Mouse (Mus musculus) hindbrain, postnatal 0 days (tissue): ENCODE data around the gene Ctnnbl1. TPM values are rescaled to one million over a fixed set of nuclear protein-coding genes. Genes with fewer than 3 reads are reported as not detected.

Source experiments
- ATAC-seq: fragments of 200-750 bp; cut with Nextera tagmentation; 2 replicates; pipeline ENCODE4 v1.8.0; 2017; ENCODE audit warnings: mild to moderate bottlenecking, moderate TSS enrichment, moderate library complexity
- DNase-seq: peaks from one replicate; pipeline ENCODE4 v3.0.0-alpha.2; 2015; ENCODE audit warnings: low spot score
- H3K27ac ChIP-seq: fragments of 300-500 bp; sonication (generic); 2 replicates; pipeline ENCODE4 v1.5.1; 2014; ENCODE audit warnings: mild to moderate bottlenecking
- H3K27me3 ChIP-seq: fragments of 300-500 bp; sonication (generic); 2 replicates; pipeline ENCODE4 v1.6.1; 2014; ENCODE audit warnings: low read length, mixed read lengths; ENCODE audit not compliant: insufficient read depth
- H3K36me3 ChIP-seq: fragments of 300-500 bp; sonication (generic); 2 replicates; pipeline ENCODE4 v1.6.1; 2014; ENCODE audit warnings: low read length, mixed read lengths; ENCODE audit not compliant: insufficient read depth
- H3K4me1 ChIP-seq: fragments of 300-500 bp; sonication (generic); 2 replicates; pipeline ENCODE4 v1.6.1; 2014; ENCODE audit warnings: antibody characterized with exemption, low read length, mixed read lengths; ENCODE audit not compliant: insufficient read depth
- H3K4me2 ChIP-seq: fragments of 300-500 bp; sonication (generic); 2 replicates; pipeline ENCODE4 v1.6.1; 2014; ENCODE audit warnings: low read depth, mild to moderate bottlenecking, low read length, moderate library complexity, mixed read lengths
- H3K4me3 ChIP-seq: fragments of 300-500 bp; sonication (generic); 2 replicates; pipeline ENCODE4 v1.5.1; 2014; ENCODE audit warnings: low read length
- H3K9ac ChIP-seq: fragments of 300-500 bp; sonication (generic); replicated peaks from 2 replicates; pipeline ENCODE4 v1.6.1; 2014; ENCODE audit warnings: mild to moderate bottlenecking, low read length, moderate library complexity, mixed read lengths
- H3K9me3 ChIP-seq: fragments of 300-500 bp; sonication (generic); 2 replicates; pipeline ENCODE4 v1.6.1; 2016; ENCODE audit warnings: low read length, mixed read lengths
- CTCF ChIP-seq: IDR thresholded peaks from 2 replicates; pipeline ENCODE4 v1.5.1; 2016; ENCODE audit warnings: antibody characterized with exemption, control low read depth, low read depth
- whole genome bisulfite sequencing: fragments of 180-500 bp; shearing (Covaris S2); extraction: QIAGEN DNeasy Blood & Tissue Kit; methylation state at CpG from one replicate; pipeline ENCODE4 v1.1.7; 2014; 5-methylcytosine and 5-hydroxymethylcytosine counted together
- polyA plus RNA-seq: library from polyadenylated mRNA; unstranded; fragments of >200 nt; fragmentation: Nextera tagmentation; extraction: Ambion mirVana; gene quantifications from 2 replicates; pipeline ENCODE4 v1.2.1, GENCODE M21; 2015
- total RNA-seq: library from RNA; depleted of rRNA; stranded (reverse); fragments of >200 nt; gene quantifications from 2 replicates; pipeline ENCODE4 v1.2.3, GENCODE M21; 2014

Gene Ctnnbl1
- total and polyA plus RNA-seq, 2 experiments from 2014 or later = 30.3 to 45.4 TPM

- no peaks in the 10 kb centered on the region for H3K36me3 ChIP-seq
- ATAC-seq (no peak), DNase-seq (no peak)
- 0 out of 2 replicates have a peak overlapping the region, but pooled peaks have one; percentile 26 for H3K27ac ChIP-seq
- no peaks in the 10 kb centered on the region for H3K9me3 ChIP-seq
- H3K27me3 ChIP-seq = no peaks in the 10 kb centered on the region
- H3K9ac ChIP-seq = no peak overlapping the region
- no peak for TF ChIP-seq CTCF
- no peak overlapping the region for H3K4me3 ChIP-seq
- WGBS = 66% methylated on average over 10 of the region's 10 CpGs
- H3K4me1 ChIP-seq = peaks cover 15% of the 10 kb centered on the region
- no peak overlapping the region for H3K4me2 ChIP-seq
Observed at GRCm38 (mm10) chr2:157861273-157861944, 124.2 kb downstream of the Ctnnbl1 start.

GRCm38 (mm10) chr2:157862306-157862705 lies 125.1 kb downstream of the Ctnnbl1 start:
- no peak for DNase-seq
- no peak for ATAC-seq
- H3K36me3 ChIP-seq = no peaks in the 10 kb centered on the region
- H3K27ac ChIP-seq = no peak overlapping the region
- WGBS = 79% methylated on average over 10 of the region's 10 CpGs
- H3K9me3 ChIP-seq = no peaks in the 10 kb centered on the region
- no peak overlapping the region for H3K9ac ChIP-seq
- H3K4me3 ChIP-seq = no peak overlapping the region
- no peak for TF ChIP-seq CTCF
- peaks cover 15% of the 10 kb centered on the region for H3K4me1 ChIP-seq
- H3K4me2 ChIP-seq = no peak overlapping the region
- H3K27me3 ChIP-seq = no peaks in the 10 kb centered on the region

- Histone ChIP-seq H3K36me3 (no peaks in the 10 kb centered on the region), H3K27ac (no peak overlapping the region), H3K4me2 (no peak overlapping the region), H3K9ac (no peak overlapping the region), H3K4me1 (no peaks in the 10 kb centered on the region), H3K4me3 (no peak overlapping the region), H3K27me3 (no peaks in the 10 kb centered on the region), H3K9me3 (no peaks in the 10 kb centered on the region)
- ATAC-seq (0 out of 2 replicates have a peak, but pooled peaks have one; percentile 35), DNase-seq (no peak)
- WGBS = 90% methylated on average over 3 of the region's 3 CpGs
- TF ChIP-seq CTCF = no peak
Observed at GRCm38 (mm10) chr2:157867126-157867525, 129.9 kb downstream of the Ctnnbl1 start.

GRCm38 (mm10) chr2:157870247-157870646 lies 133.0 kb downstream of the Ctnnbl1 start:
- Histone ChIP-seq H3K27me3 (no peaks in the 10 kb centered on the region), H3K9ac (no peak overlapping the region), H3K4me3 (no peak overlapping the region), H3K27ac (no peak overlapping the region), H3K4me2 (no peak overlapping the region), H3K4me1 (peaks cover 4% of the 10 kb centered on the region; the same call in 1 of the 2 replicates), H3K9me3 (no peaks in the 10 kb centered on the region), H3K36me3 (no peaks in the 10 kb centered on the region)
- TF ChIP-seq CTCF = no peak
- WGBS = 75% methylated on average over 6 of the region's 6 CpGs
- DNase-seq (no peak), ATAC-seq (no peak)

- H3K27ac ChIP-seq = no peak overlapping the region
- no peaks in the 10 kb centered on the region for H3K27me3 ChIP-seq
- WGBS = 29% methylated on average over 6 of the region's 6 CpGs
- peak; percentile 86 for ATAC-seq
- no peaks in the 10 kb centered on the region for H3K9me3 ChIP-seq
- H3K4me2 ChIP-seq = no peak overlapping the region
- DNase-seq = peak; percentile 83
- H3K36me3 ChIP-seq = no peaks in the 10 kb centered on the region
- H3K4me3 ChIP-seq = no peak overlapping the region
- TF ChIP-seq CTCF = no peak
- peaks cover 4% of the 10 kb centered on the region; the same call in 1 of the 2 replicates for H3K4me1 ChIP-seq
- no peak overlapping the region for H3K9ac ChIP-seq
Observed at GRCm38 (mm10) chr2:157873223-157873622, 136.0 kb downstream of the Ctnnbl1 start.

- DNase-seq (no peak), ATAC-seq (no peak)
- H3K9ac ChIP-seq = no peak overlapping the region
- H3K9me3 ChIP-seq = no peaks in the 10 kb centered on the region
- no peak overlapping the region for H3K27ac ChIP-seq
- H3K4me1 ChIP-seq = peaks cover 4% of the 10 kb centered on the region; the same call in 1 of the 2 replicates
- 54% methylated on average over 1 of the region's 1 CpGs for WGBS
- no peak overlapping the region for H3K4me2 ChIP-seq
- no peak overlapping the region for H3K4me3 ChIP-seq
- no peaks in the 10 kb centered on the region for H3K36me3 ChIP-seq
- TF ChIP-seq CTCF = no peak
- H3K27me3 ChIP-seq = no peaks in the 10 kb centered on the region
Observed at GRCm38 (mm10) chr2:157873691-157874090, 136.5 kb downstream of the Ctnnbl1 start.

DNA sequence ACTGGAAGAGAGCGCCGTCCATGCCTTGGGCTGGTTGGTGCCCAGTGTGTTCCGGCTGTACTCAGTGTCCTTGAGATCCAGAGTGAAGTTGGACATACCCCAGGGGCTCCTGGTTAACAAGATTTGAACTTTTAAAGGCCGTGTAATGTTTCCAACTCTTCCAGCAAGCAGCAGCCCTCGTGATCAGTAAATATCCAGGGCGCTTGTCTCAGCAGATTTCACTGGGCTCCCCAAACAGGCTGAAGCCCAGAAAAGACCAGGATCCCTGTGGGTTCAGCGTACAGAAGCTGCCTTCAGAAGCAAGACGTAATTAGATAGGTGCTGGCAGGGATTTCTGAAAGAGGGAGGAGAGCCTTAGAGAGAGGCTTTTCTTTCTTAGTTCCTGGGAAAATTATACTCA lies 137.9 kb downstream of the Ctnnbl1 start:
- DNase-seq (no peak), ATAC-seq (no peak)
- TF ChIP-seq CTCF = no peak
- H3K27ac ChIP-seq = no peak overlapping the region
- H3K9me3 ChIP-seq = no peaks in the 10 kb centered on the region
- WGBS = 62% methylated on average over 8 of the region's 8 CpGs
- H3K36me3 ChIP-seq = no peaks in the 10 kb centered on the region
- peaks cover 4% of the 10 kb centered on the region; the same call in 1 of the 2 replicates for H3K4me1 ChIP-seq
- H3K4me3 ChIP-seq = no peak overlapping the region
- H3K4me2 ChIP-seq = no peak overlapping the region
- no peak overlapping the region for H3K9ac ChIP-seq
- no peaks in the 10 kb centered on the region for H3K27me3 ChIP-seq
